In the genomic region with DNA sequence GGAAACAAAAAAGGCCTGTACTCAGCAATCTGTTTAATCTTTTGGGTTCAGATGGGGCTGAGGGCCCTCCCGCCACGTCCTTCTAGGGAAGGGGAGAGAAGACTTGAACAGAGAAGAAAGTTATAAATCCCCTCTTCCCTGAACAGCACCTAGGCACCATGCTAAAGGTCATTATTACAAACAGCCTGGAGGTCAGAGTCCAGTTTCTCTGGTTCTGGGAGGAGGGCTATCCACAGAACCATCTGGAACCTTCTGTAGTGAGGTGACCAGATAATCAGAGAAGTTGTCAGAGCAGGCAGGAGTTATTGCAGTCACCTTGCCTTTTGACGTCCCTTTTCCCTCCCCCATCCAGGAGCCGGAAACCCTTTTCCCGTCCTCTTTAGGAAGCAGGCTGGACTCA, we compare ENCODE assay signal across 22 mouse cellular contexts. TPM values are rescaled to one million over a fixed set of nuclear protein-coding genes. Genes with fewer than 3 reads are reported as not detected.
A peak's percentile ranks its signal among the peaks of the same experiment; 100 is the strongest.
DNase-seq lines count a peak whose midpoint lies in the region; ATAC-seq and TF ChIP-seq lines count a peak whose summit lies in the region.
"Had no signal": no experiment of that assay in that cellular context is flagged by ENCODE, and none has a peak within 500 bp of the region (broad histone marks: within the 10 kb centered on the region; RNA-seq: fewer than 3 reads in every experiment).

No protein-coding gene starts in this region.

- no peak overlapping the region for H3K27ac ChIP-seq in kidney, adult 2 months (ENCODE audit: insufficient read depth, low read depth, low read length)
- no peak overlapping the region for H3K27ac ChIP-seq in kidney, embryonic 15.5 days
- H3K27ac ChIP-seq in liver, adult 2 months (replicated peaks; ENCODE audit: insufficient read depth, low read depth, low read length) = no peak overlapping the region
- no peak overlapping the region for H3K27ac ChIP-seq in liver, embryonic 11.5 days (ENCODE audit: low read depth, low read length)
- peak overlapping the region; percentile 80 for H3K27ac ChIP-seq in small intestine, adult 2 months (ENCODE audit: insufficient read depth, low read depth, low read length)
- H3K27ac ChIP-seq in forebrain, embryonic 13.5 days = no peak overlapping the region
- H3K27ac ChIP-seq: embryonic facial prominence, embryonic 13.5 days; embryonic facial prominence, embryonic 15.5 days; forebrain, embryonic 10.5 days; forebrain, embryonic 12.5 days; forebrain, embryonic 15.5 days had no signal

- H3K4me2 ChIP-seq in kidney, embryonic 15.5 days = no peak overlapping the region
- H3K4me2 ChIP-seq in liver, embryonic 11.5 days = no peak overlapping the region
- no peak overlapping the region for H3K4me2 ChIP-seq in forebrain, embryonic 13.5 days
- H3K4me2 ChIP-seq: embryonic facial prominence, embryonic 13.5 days; embryonic facial prominence, embryonic 15.5 days; forebrain, embryonic 12.5 days; forebrain, embryonic 15.5 days had no signal

- H3K9ac ChIP-seq in kidney, embryonic 15.5 days = no peak overlapping the region
- no peak overlapping the region for H3K9ac ChIP-seq in liver, adult 2 months (ENCODE audit: low read depth, low read length)
- no peak overlapping the region for H3K9ac ChIP-seq in liver, embryonic 11.5 days (ENCODE audit: low read depth, low read length)
- no peak overlapping the region for H3K9ac ChIP-seq in forebrain, embryonic 13.5 days
- H3K9ac ChIP-seq: embryonic facial prominence, embryonic 13.5 days; embryonic facial prominence, embryonic 15.5 days; forebrain, embryonic 12.5 days; forebrain, embryonic 15.5 days had no signal

- no peak overlapping the region for H3K4me3 ChIP-seq in kidney, adult 2 months (ENCODE audit: insufficient read depth, low read depth, low read length)
- H3K4me3 ChIP-seq in kidney, embryonic 15.5 days (replicated peaks) = no peak overlapping the region
- H3K4me3 ChIP-seq in liver, adult 2 months (ENCODE audit: insufficient read depth, low read depth, low read length) = no peak overlapping the region
- H3K4me3 ChIP-seq in liver, embryonic 11.5 days (ENCODE audit: low read depth, low read length) = no peak overlapping the region
- no peak overlapping the region for H3K4me3 ChIP-seq in small intestine, adult 2 months (ENCODE audit: low read depth, low read length)
- H3K4me3 ChIP-seq in forebrain, embryonic 13.5 days = no peak overlapping the region
- H3K4me3 ChIP-seq: embryonic facial prominence, embryonic 13.5 days; embryonic facial prominence, embryonic 15.5 days; erythroblast, embryonic 14.5 days; forebrain, embryonic 10.5 days; forebrain, embryonic 12.5 days; forebrain, embryonic 15.5 days had no signal

- WGBS in kidney, adult 2 months = 63% methylated on average over 5 of the region's 5 CpGs
- 46% methylated on average over 5 of the region's 5 CpGs for WGBS in kidney, embryonic 15.5 days
- WGBS in liver, adult 2 months = 72% methylated on average over 5 of the region's 5 CpGs
- WGBS in liver, embryonic 11.5 days = 61% methylated on average over 5 of the region's 5 CpGs
- WGBS in small intestine, adult 2 months = 38% methylated on average over 5 of the region's 5 CpGs
- WGBS in forebrain, embryonic 13.5 days = 69% methylated on average over 5 of the region's 5 CpGs

- H3K9me3 ChIP-seq in kidney, embryonic 15.5 days (replicated peaks) = no peaks in the 10 kb centered on the region
- H3K9me3 ChIP-seq in liver, embryonic 11.5 days (ENCODE audit: control insufficient read depth, low read length) = no peaks in the 10 kb centered on the region
- no peaks in the 10 kb centered on the region for H3K9me3 ChIP-seq in forebrain, embryonic 13.5 days (replicated peaks)
- H3K9me3 ChIP-seq: embryonic facial prominence, embryonic 13.5 days; embryonic facial prominence, embryonic 15.5 days; forebrain, embryonic 10.5 days; forebrain, embryonic 12.5 days; forebrain, embryonic 15.5 days had no signal

- H3K27me3 ChIP-seq in kidney, adult 2 months (replicated peaks; ENCODE audit: control insufficient read depth, insufficient read depth, low read length) = no peaks in the 10 kb centered on the region
- peaks cover 13% of the 10 kb centered on the region for H3K27me3 ChIP-seq in kidney, embryonic 15.5 days
- H3K27me3 ChIP-seq in liver, adult 2 months (ENCODE audit: control insufficient read depth, insufficient read depth, low read length) = no peaks in the 10 kb centered on the region
- no peaks in the 10 kb centered on the region for H3K27me3 ChIP-seq in liver, embryonic 11.5 days (replicated peaks; ENCODE audit: control insufficient read depth, insufficient read depth, low read length)
- no peaks in the 10 kb centered on the region for H3K27me3 ChIP-seq in small intestine, adult 2 months (ENCODE audit: control insufficient read depth, insufficient read depth, low read length)
- H3K27me3 ChIP-seq in forebrain, embryonic 13.5 days = 0 out of 2 replicates have a peak, but pooled peaks cover 5% of the 10 kb centered on the region
- H3K27me3 ChIP-seq: embryonic facial prominence, embryonic 13.5 days; embryonic facial prominence, embryonic 15.5 days; forebrain, embryonic 12.5 days; forebrain, embryonic 15.5 days had no signal

- H3K36me3 ChIP-seq in kidney, adult 2 months (ENCODE audit: control insufficient read depth, insufficient read depth, low read length) = no peaks in the 10 kb centered on the region
- no peaks in the 10 kb centered on the region for H3K36me3 ChIP-seq in kidney, embryonic 15.5 days
- H3K36me3 ChIP-seq in liver, adult 2 months (ENCODE audit: control insufficient read depth, insufficient read depth, low read length) = no peaks in the 10 kb centered on the region
- no peaks in the 10 kb centered on the region for H3K36me3 ChIP-seq in liver, embryonic 11.5 days (ENCODE audit: control insufficient read depth, insufficient read depth, low read length)
- H3K36me3 ChIP-seq in small intestine, adult 2 months (ENCODE audit: control insufficient read depth, insufficient read depth, low read length) = no peaks in the 10 kb centered on the region
- H3K36me3 ChIP-seq in forebrain, embryonic 13.5 days (ENCODE audit: poor library complexity, severe bottlenecking) = no peaks in the 10 kb centered on the region
- H3K36me3 ChIP-seq: embryonic facial prominence, embryonic 13.5 days; embryonic facial prominence, embryonic 15.5 days; forebrain, embryonic 10.5 days; forebrain, embryonic 12.5 days; forebrain, embryonic 15.5 days had no signal

- no peak for TF ChIP-seq CTCF in kidney, adult 2 months (conservative IDR thresholded peaks at IDR 0.05; ENCODE audit: insufficient read depth, insufficient read length, low read depth, low read length)
- TF ChIP-seq CTCF in liver, adult 2 months (IDR thresholded peaks at IDR 0.05; ENCODE audit: low read depth, low read length) = no peak
- TF ChIP-seq CTCF in small intestine, adult 2 months (IDR thresholded peaks at IDR 0.05; ENCODE audit: extremely low read depth, insufficient read length, insufficient replicate concordance, low read depth, low read length) = no peak

- peak; percentile 32 for DNase-seq in kidney, adult 2 months
- peak; percentile 60 for DNase-seq in liver, adult 2 months (ENCODE audit: extremely low read depth, low read depth, low spot score)
- DNase-seq in liver, embryonic 11.5 days (ENCODE audit: low spot score) = no peak
- DNase-seq: adrenal gland, adult 2 months; adrenal gland, postnatal 10 days; adrenal gland, postnatal 25 days; cerebellum, adult 11 months; cerebellum, adult 18-20 months; cerebellum, adult 8-10 months; cerebellum, adult 9-11 months; cerebellum, postnatal 14 days; cerebellum, postnatal 36 days; embryo, embryonic 11 days had no signal

- no peaks in the 10 kb centered on the region for H3K4me1 ChIP-seq in kidney, adult 2 months (ENCODE audit: control insufficient read depth, insufficient read depth, low read length)
- peaks cover 22% of the 10 kb centered on the region for H3K4me1 ChIP-seq in kidney, embryonic 15.5 days
- H3K4me1 ChIP-seq in liver, adult 2 months (ENCODE audit: control insufficient read depth, insufficient read depth, low read length) = 0 out of 2 replicates have a peak, but pooled peaks cover 2% of the 10 kb centered on the region
- no peaks in the 10 kb centered on the region for H3K4me1 ChIP-seq in liver, embryonic 11.5 days (replicated peaks; ENCODE audit: control insufficient read depth, insufficient read depth, low read length)
- H3K4me1 ChIP-seq in small intestine, adult 2 months (ENCODE audit: control insufficient read depth, insufficient read depth, insufficient read length, low read length) = peaks cover 42% of the 10 kb centered on the region
- H3K4me1 ChIP-seq in forebrain, embryonic 13.5 days = peaks cover 17% of the 10 kb centered on the region
- H3K4me1 ChIP-seq: embryonic facial prominence, embryonic 15.5 days had no signal

- H3K79me2 ChIP-seq in liver, adult 2 months (ENCODE audit: control insufficient read depth, insufficient read depth, low read length) = no peaks in the 10 kb centered on the region

- no peak for TF ChIP-seq POLR2A in kidney, adult 2 months (IDR thresholded peaks at IDR 0.05; ENCODE audit: low read depth, low read length)
- TF ChIP-seq POLR2A in liver, adult 2 months (IDR thresholded peaks at IDR 0.05; ENCODE audit: extremely low read depth, insufficient read depth, low read length) = no peak
- TF ChIP-seq POLR2A in small intestine, adult 2 months (IDR thresholded peaks at IDR 0.05; ENCODE audit: low read depth, low read length) = no peak

- no peak for ATAC-seq in kidney, embryonic 15.5 days (replicated peaks; ENCODE audit: low FRiP score)
- ATAC-seq in liver, embryonic 11.5 days (replicated peaks; ENCODE audit: low FRiP score) = no peak
- no peak for ATAC-seq in forebrain, embryonic 13.5 days
- ATAC-seq: forebrain, embryonic 15.5 days had no signal

RNA-seq across cellular contexts. Expression of a gene that starts 2.3 kb away (rescaled TPM):
- 1.1 and 1.5 TPM in 2 replicates for polyA plus RNA-seq in kidney, adult 2 months (2012; rRNA removed)
- polyA plus RNA-seq in kidney, embryonic 15.5 days (2015; fragmentation: Nextera tagmentation; extraction: Ambion mirVana) = 1.4 and 1.8 TPM in 2 replicates
- 0.18 and 0.20 TPM in 2 replicates for total RNA-seq in liver, adult 2 months (2014; rRNA removed)
- 0.52 and 0.66 TPM in 2 replicates for polyA plus RNA-seq in liver, adult 2 months (2012; rRNA removed)
- not detected in 2 replicates for polyA plus RNA-seq in liver, embryonic 11.5 days (2014; fragmentation: Nextera tagmentation; extraction: Ambion mirVana)
- polyA plus RNA-seq in small intestine, adult 2 months (2012; rRNA removed) = 4.0 and 9.0 TPM in 2 replicates
- polyA plus RNA-seq in forebrain, embryonic 13.5 days (2015; fragmentation: Nextera tagmentation; extraction: Ambion mirVana) = 0.05 and 0.09 TPM in 2 replicates
- polyA plus RNA-seq: erythroblast, embryonic 14.5 days had no signal
